ENCODE assay signal across 8 mouse cellular contexts in the genomic region with DNA sequence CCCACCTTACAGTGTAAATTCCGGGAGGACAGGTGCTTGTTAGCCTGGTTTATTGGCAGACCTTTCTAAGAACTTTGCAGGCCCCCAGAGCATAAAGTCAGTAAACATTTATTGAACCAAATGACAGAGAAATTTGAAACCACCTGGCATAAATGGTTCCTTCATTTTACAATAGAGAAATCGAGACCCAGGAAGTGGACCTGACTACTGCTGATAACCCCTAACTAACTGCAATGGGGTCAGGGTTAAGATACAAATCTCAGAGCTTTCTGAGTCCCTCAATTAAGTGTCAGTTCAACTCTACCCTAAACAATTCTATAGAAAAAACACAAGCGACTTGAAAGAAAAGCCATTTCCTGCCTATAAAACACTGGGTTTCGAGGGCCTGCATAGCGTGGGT. TPM values are rescaled to one million over a fixed set of nuclear protein-coding genes. Genes with fewer than 3 reads are reported as not detected.
DNase-seq lines count a peak whose midpoint lies in the region; ATAC-seq and TF ChIP-seq lines count a peak whose summit lies in the region.

No protein-coding gene starts in this region.

- H3K4me3 ChIP-seq in heart, embryonic 16.5 days (ENCODE audit: low read length) = peak overlapping the region; percentile 85
- peak overlapping the region; percentile 98 for H3K4me3 ChIP-seq in G1E (ENCODE audit: low read depth, low read length)
- peak overlapping the region; percentile 98 for H3K4me3 ChIP-seq in hindbrain, embryonic 10.5 days
- H3K4me3 ChIP-seq in midbrain, embryonic 10.5 days = peak overlapping the region; percentile 96

- ATAC-seq in heart, embryonic 16.5 days (replicated peaks; ENCODE audit: extremely low read depth, insufficient read depth, low FRiP score) = no peak
- ATAC-seq in G1E (ENCODE audit: extremely low read depth, insufficient number of reproducible peaks, low FRiP score, poor library complexity, severe bottlenecking) = no peak

- H3K27me3 ChIP-seq in heart, embryonic 16.5 days (ENCODE audit: control insufficient read depth, insufficient read depth, low read length) = no peaks in the 10 kb centered on the region
- no peaks in the 10 kb centered on the region for H3K27me3 ChIP-seq in G1E (ENCODE audit: insufficient read depth, low read length)
- no peaks in the 10 kb centered on the region for H3K27me3 ChIP-seq in hindbrain, embryonic 10.5 days (ENCODE audit: insufficient read depth, poor library complexity, severe bottlenecking)
- no peaks in the 10 kb centered on the region for H3K27me3 ChIP-seq in midbrain, embryonic 10.5 days (ENCODE audit: low read depth, poor library complexity, severe bottlenecking)

- DNase-seq in heart, adult 18-20 months = no peak
- DNase-seq in G1E (ENCODE audit: low spot score) = no peak
- no peak for DNase-seq in hindbrain, embryonic 10.5 days (ENCODE audit: low spot score)
- no peak for DNase-seq in midbrain, embryonic 10.5 days (ENCODE audit: low spot score)
- no peak for DNase-seq in adrenal gland, adult 2 months
- no peak for DNase-seq in gastrocnemius, postnatal 36 days
- no peak for DNase-seq in adipocyte (ENCODE audit: low spot score)

- peak overlapping the region; percentile 46 for H3K27ac ChIP-seq in heart, embryonic 16.5 days (ENCODE audit: low read length)
- H3K27ac ChIP-seq in hindbrain, embryonic 10.5 days = peak overlapping the region; percentile 91
- peak overlapping the region; percentile 95 for H3K27ac ChIP-seq in midbrain, embryonic 10.5 days (replicated peaks)

- H3K36me3 ChIP-seq in heart, embryonic 16.5 days (ENCODE audit: control insufficient read depth, insufficient read depth) = no peaks in the 10 kb centered on the region
- peaks cover 10% of the 10 kb centered on the region for H3K36me3 ChIP-seq in G1E (replicated peaks)
- H3K36me3 ChIP-seq in hindbrain, embryonic 10.5 days = no peaks in the 10 kb centered on the region
- H3K36me3 ChIP-seq in midbrain, embryonic 10.5 days = no peaks in the 10 kb centered on the region

- intact Hi-C loops in gastrocnemius, postnatal 36 days (cut with DNase I) = loop anchor here (5.0 kb wide), 1 partner anchor 94 kb away; the partner anchor contains the start of gene Cnot8

- no peaks in the 10 kb centered on the region for H3K9me3 ChIP-seq in heart, embryonic 16.5 days (replicated peaks; ENCODE audit: control insufficient read depth, low read length)
- H3K9me3 ChIP-seq in G1E (replicated peaks) = no peaks in the 10 kb centered on the region
- H3K9me3 ChIP-seq in hindbrain, embryonic 10.5 days = no peaks in the 10 kb centered on the region
- no peaks in the 10 kb centered on the region for H3K9me3 ChIP-seq in midbrain, embryonic 10.5 days (replicated peaks)

- TF ChIP-seq CTCF in G1E (IDR thresholded peaks at IDR 0.05; ENCODE audit: low read depth, low read length) = no peak

- H3K4me1 ChIP-seq in heart, embryonic 16.5 days (ENCODE audit: control insufficient read depth, insufficient read depth, low read length) = peaks cover 20% of the 10 kb centered on the region
- H3K4me1 ChIP-seq in G1E (ENCODE audit: insufficient read depth, low read depth, low read length) = peaks cover 44% of the 10 kb centered on the region
- H3K4me1 ChIP-seq in hindbrain, embryonic 10.5 days (replicated peaks) = peaks cover 29% of the 10 kb centered on the region
- peaks cover 29% of the 10 kb centered on the region for H3K4me1 ChIP-seq in midbrain, embryonic 10.5 days

- H3K9ac ChIP-seq in heart, embryonic 16.5 days (ENCODE audit: low read length) = peak overlapping the region; percentile 64

- peak overlapping the region; percentile 67 for H3K4me2 ChIP-seq in heart, embryonic 16.5 days (ENCODE audit: low read depth, low read length)

- 17% methylated on average over 5 of the region's 5 CpGs for WGBS in heart, embryonic 16.5 days
- WGBS in hindbrain, embryonic 10.5 days = 22% methylated on average over 5 of the region's 5 CpGs
- WGBS in midbrain, embryonic 10.5 days = 23% methylated on average over 5 of the region's 5 CpGs

RNA-seq across cellular contexts. Expression of gene Larp1, which starts 0.9 kb away (rescaled TPM):
- 12.1 and 12.9 TPM in 2 replicates for polyA plus RNA-seq in heart, embryonic 16.5 days (2015; fragmentation: Nextera tagmentation; extraction: Ambion mirVana)
- total RNA-seq in heart, adult 18-20 months (2021) = 10 to 100 TPM; 57.8 to 59.9 TPM
- total RNA-seq in G1E (2014; fragmentation: Nextera tagmentation) (184 and 189 TPM in 2 replicates), G1E (2017) (31.4 and 34.7 TPM in 2 replicates)
- polyA plus RNA-seq in G1E (2012) = 111 and 123 TPM in 2 replicates
- 14.0 and 15.6 TPM in 2 replicates for polyA plus RNA-seq in hindbrain, embryonic 10.5 days (2016; fragmentation: Nextera tagmentation; extraction: Ambion mirVana)
- 13.0 and 15.3 TPM in 2 replicates for polyA plus RNA-seq in midbrain, embryonic 10.5 days (2016; fragmentation: Nextera tagmentation; extraction: Ambion mirVana)
- 100 to 1,000 TPM in 1 of 2 experiments, 10 to 100 TPM in 1; 75.1 to 137 TPM for total RNA-seq in adrenal gland, adult 2 months (2021)
- 34.1 and 39.8 TPM in 2 replicates for polyA plus RNA-seq in adrenal gland, adult 2 months (2012; rRNA removed)
- total RNA-seq in gastrocnemius, postnatal 36 days (2021) = 10 to 100 TPM; 81.7 to 82.8 TPM
